Mouse (Mus musculus) hindbrain, embryonic 16.5 days (tissue): ENCODE results near the gene Mmp25. TPM values are rescaled to one million over a fixed set of nuclear protein-coding genes. Genes with fewer than 3 reads are reported as not detected.

Experiments used
- ATAC-seq: fragments of 200-750 bp; cut with Nextera tagmentation; 2 replicates; pipeline ENCODE4 v1.8.0; 2017; ENCODE audit warnings: moderate TSS enrichment, moderate library complexity
- H3K27ac ChIP-seq: fragments of 300-500 bp; sonication (generic); 2 replicates; pipeline ENCODE4 v1.5.1; 2014; ENCODE audit warnings: low read depth, mild to moderate bottlenecking, control low read depth, low read length, moderate library complexity
- H3K27me3 ChIP-seq: fragments of 300-500 bp; sonication (generic); replicated peaks from 2 replicates; pipeline ENCODE4 v1.6.1; 2014; ENCODE audit warnings: low read length; ENCODE audit not compliant: control insufficient read depth, insufficient read depth
- H3K36me3 ChIP-seq: fragments of 300-500 bp; sonication (generic); 2 replicates; pipeline ENCODE4 v1.6.1; 2014; ENCODE audit warnings: mild to moderate bottlenecking, low read length, moderate library complexity, mixed read lengths; ENCODE audit not compliant: control insufficient read depth, insufficient read depth
- H3K4me1 ChIP-seq: fragments of 300-500 bp; sonication (generic); 2 replicates; pipeline ENCODE4 v1.6.1; 2014; ENCODE audit warnings: low read depth, low read length; ENCODE audit not compliant: control insufficient read depth, insufficient read depth
- H3K4me2 ChIP-seq: fragments of 300-500 bp; sonication (generic); 2 replicates; pipeline ENCODE4 v1.6.1; 2014; ENCODE audit warnings: mild to moderate bottlenecking, low read length, control low read depth, moderate library complexity
- H3K4me3 ChIP-seq: fragments of 300-500 bp; sonication (generic); 2 replicates; pipeline ENCODE4 v1.5.1; 2014; ENCODE audit warnings: mild to moderate bottlenecking, low read length, control low read depth, moderate library complexity
- H3K9ac ChIP-seq: fragments of 300-500 bp; sonication (generic); 2 replicates; pipeline ENCODE4 v1.6.1; 2014; ENCODE audit warnings: low read depth, mild to moderate bottlenecking, control low read depth, low read length, moderate library complexity
- H3K9me3 ChIP-seq: fragments of 300-500 bp; sonication (generic); 2 replicates; pipeline ENCODE4 v1.6.1; 2014; ENCODE audit warnings: mild to moderate bottlenecking, low read length, moderate library complexity; ENCODE audit not compliant: control insufficient read depth
- WGBS: fragments of 180-500 bp; shearing (Covaris S2); extraction: QIAGEN DNeasy Blood & Tissue Kit; methylation state at CpG from one replicate; pipeline ENCODE4 v1.1.7; 2014; 5-methylcytosine and 5-hydroxymethylcytosine counted together
- polyA plus RNA-seq: library from polyadenylated mRNA; unstranded; fragments of >200 nt; fragmentation: Nextera tagmentation; extraction: Ambion mirVana; gene quantifications from 2 replicates; pipeline ENCODE4 v1.2.1, GENCODE M21; 2015

Gene Mmp25
- polyA plus RNA-seq, 1 experiment from 2014 or later, result 1.5 TPM

GRCm38 (mm10) chr17:23679127-23679835, 34.2 kb upstream of the Mmp25 start, which contains the start of gene Cldn6:
Cldn6 (plus strand) TSS chr17:23679249.
- H3K9ac ChIP-seq, result no peak within 1 kb of the TSS
- H3K4me1 ChIP-seq, result peaks cover 31% of the 10 kb centered on the region
- H3K9me3 ChIP-seq, result no peaks in the 10 kb centered on the region
- H3K4me3 ChIP-seq, result peak within 1 kb of the TSS; percentile 24
- H3K27me3 ChIP-seq, result peaks cover 61% of the 10 kb centered on the region
- no peak for ATAC-seq
- WGBS, result 3% methylated on average over 38 of the region's 38 CpGs
- H3K27ac ChIP-seq, result no peak within 1 kb of the TSS
- peak within 1 kb of the TSS; percentile 45 for H3K4me2 ChIP-seq
- H3K36me3 ChIP-seq, result no peaks in the 10 kb centered on the region

DNA sequence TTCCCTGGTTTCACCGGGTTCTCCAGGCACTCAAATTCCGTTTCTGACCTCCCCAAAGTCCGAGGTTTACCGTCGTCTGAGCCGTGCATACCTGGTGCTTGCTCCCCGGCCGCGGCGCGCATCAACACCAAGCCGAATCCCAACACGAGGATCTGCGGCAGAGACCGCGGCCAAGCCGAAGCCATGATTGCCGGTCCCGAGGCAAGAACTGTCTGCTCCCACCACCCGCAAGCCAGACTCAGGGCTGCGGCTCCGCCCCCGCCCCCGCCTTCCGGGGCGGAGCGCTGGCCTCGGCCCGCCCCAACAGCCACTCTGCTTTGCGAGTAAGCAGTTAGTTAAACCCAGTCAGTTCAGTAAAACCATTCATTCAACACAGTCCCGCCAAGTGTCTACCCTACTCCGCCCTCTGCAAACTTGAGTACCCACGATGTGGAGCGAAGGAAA, 32.2 kb upstream of the Mmp25 start, which contains the start of gene Tnfrsf12a:
Tnfrsf12a (minus strand) TSS at position 233 of the 444 bp plus-strand sequence.
- peaks cover 49% of the 10 kb centered on the region for H3K27me3 ChIP-seq
- peak within 1 kb of the TSS; percentile 48 for H3K4me3 ChIP-seq
- peak within 1 kb of the TSS; percentile 61 for H3K9ac ChIP-seq
- WGBS, result under 1% methylated on average over 34 of the region's 34 CpGs
- peak within 1 kb of the TSS; percentile 88 for H3K4me2 ChIP-seq
- H3K4me1 ChIP-seq, result peaks cover 38% of the 10 kb centered on the region
- H3K9me3 ChIP-seq, result no peaks in the 10 kb centered on the region
- ATAC-seq, result peak; percentile 14; the same call in 1 of the 2 replicates
- H3K36me3 ChIP-seq, result no peaks in the 10 kb centered on the region
- no peak within 1 kb of the TSS for H3K27ac ChIP-seq

- Histone ChIP-seq H3K4me3 (peak overlapping the region; percentile 48), H3K4me1 (peaks cover 38% of the 10 kb centered on the region), H3K27me3 (peaks cover 44% of the 10 kb centered on the region), H3K4me2 (peak overlapping the region; percentile 88), H3K36me3 (no peaks in the 10 kb centered on the region), H3K9me3 (no peaks in the 10 kb centered on the region), H3K9ac (peak overlapping the region; percentile 61), H3K27ac (no peak overlapping the region)
- ATAC-seq, result no peak
- WGBS, result under 1% methylated on average over 35 of the region's 37 CpGs
Observed at GRCm38 (mm10) chr17:23676473-23677031, 31.5 kb upstream of the Mmp25 start.

DNA sequence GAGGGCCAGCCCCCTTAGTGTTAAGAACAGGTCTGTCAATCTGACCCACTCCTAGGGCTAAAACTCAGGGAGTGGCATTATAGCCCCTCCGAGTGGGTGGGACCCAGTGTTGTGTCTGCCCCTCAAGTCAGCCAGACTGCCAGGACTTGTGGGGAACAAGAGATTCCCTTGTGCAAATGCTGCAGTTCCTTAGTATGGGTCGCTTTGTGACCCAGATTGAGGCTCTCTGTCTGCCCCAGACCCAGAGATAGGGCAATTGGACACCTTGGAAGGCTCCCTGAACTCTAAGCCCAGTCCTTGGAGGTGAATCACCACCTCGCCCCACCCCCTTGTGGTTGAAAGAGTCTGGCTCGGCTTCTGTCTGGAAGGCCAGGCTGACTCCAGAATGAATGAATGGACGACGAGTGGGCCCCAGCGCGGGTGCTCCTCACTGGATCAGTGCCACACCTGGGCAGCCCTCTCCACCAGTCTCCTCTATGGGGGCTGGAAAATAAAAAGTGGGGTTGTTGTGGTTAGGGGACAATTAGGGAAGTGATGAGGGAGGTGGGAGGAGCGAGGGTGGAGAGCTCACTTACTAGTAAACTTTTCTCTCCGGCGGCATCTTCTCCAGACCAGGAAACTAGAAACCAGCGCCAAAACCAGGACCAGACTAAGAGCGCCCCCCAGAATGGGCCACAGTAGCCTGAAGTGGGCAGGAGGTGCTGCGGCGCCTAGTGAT, 30.6 kb upstream of the Mmp25 start:
- Histone ChIP-seq H3K27ac (no peak overlapping the region), H3K4me1 (peaks cover 38% of the 10 kb centered on the region), H3K4me2 (peak overlapping the region; percentile 88), H3K27me3 (peaks cover 35% of the 10 kb centered on the region), H3K36me3 (no peaks in the 10 kb centered on the region), H3K9me3 (no peaks in the 10 kb centered on the region), H3K4me3 (peak overlapping the region; percentile 48; the same call in 1 of the 2 replicates), H3K9ac (no peak overlapping the region)
- ATAC-seq, result no peak
- WGBS, result 12% methylated on average over 15 of the region's 15 CpGs

DNA sequence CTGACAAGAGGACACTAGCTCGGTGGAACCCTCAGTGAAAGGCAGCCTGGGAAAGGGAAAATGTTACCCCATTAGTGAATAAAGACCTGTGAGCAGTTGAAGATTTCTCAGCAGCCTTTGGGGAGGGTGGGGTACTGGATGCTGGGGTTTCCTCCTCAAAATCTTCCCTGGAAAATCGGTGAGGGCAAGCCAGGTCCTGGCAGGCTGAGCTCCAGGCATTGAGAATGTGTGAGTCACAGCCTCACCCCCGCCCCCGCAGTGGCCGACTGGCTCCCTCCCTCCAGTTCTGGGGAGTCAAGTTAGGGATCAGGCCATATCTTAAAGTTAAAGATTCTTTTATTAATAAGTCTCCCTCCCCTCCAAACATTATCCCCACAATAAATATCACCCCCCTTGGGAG, 30.1 kb upstream of the Mmp25 start:
- H3K4me2 ChIP-seq, result peak overlapping the region; percentile 84; the same call in 1 of the 2 replicates

GRCm38 (mm10) chr17:23674271-23674952, 29.3 kb upstream of the Mmp25 start:
- no peak; the same call in 1 of the 2 replicates for ATAC-seq

More for the DNA sequence above, 30.1 kb upstream of the Mmp25 start:
- Histone ChIP-seq H3K4me3 (no peak overlapping the region), H3K9ac (no peak overlapping the region; the same call in 1 of the 2 replicates), H3K4me1 (peaks cover 38% of the 10 kb centered on the region), H3K36me3 (no peaks in the 10 kb centered on the region), H3K27ac (no peak overlapping the region), H3K27me3 (peaks cover 29% of the 10 kb centered on the region), H3K9me3 (no peaks in the 10 kb centered on the region)
- 39% methylated on average over 5 of the region's 5 CpGs for WGBS
- no peak for ATAC-seq

DNA sequence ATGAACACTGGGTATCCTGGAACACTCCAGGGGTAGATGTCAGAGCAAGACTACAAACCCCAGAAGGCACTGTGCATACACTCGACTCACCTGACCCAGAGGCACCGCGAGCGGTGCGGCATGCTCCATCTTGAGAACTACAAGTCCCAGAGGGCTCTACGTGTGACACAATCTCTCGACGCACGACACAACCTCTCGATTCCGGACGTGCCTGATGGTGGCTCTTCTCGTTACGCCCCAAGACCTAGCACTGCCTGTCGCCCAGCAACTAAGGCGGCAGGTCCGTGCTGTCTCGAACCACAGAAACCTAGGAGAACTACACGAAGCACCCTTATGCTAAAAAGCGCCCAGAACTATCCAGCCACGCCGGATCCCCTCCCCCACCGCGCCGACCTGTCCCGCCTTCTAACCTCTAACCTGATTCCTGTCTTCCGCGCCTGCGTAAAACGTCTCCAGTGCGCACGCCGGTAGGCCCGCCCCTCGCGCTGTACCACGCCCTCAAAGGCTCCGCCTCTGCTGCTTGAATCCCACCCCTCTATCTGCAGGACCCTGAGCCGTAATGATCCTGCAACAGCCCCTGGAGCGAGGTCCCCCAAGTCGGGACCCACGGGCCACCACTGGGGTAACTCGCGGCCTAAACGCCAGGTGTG, 28.5 kb upstream of the Mmp25 start, which contains the start of the genes Hcfc1r1 and Thoc6:
Hcfc1r1 (plus strand) TSS at position 173 of the 650 bp plus-strand sequence.
Thoc6 (minus strand) TSS at position 459 of the 650 bp plus-strand sequence.
- H3K9me3 ChIP-seq, result no peaks in the 10 kb centered on the region
- 0 out of 2 replicates have a peak, but pooled peaks cover 2% of the 10 kb centered on the region for H3K36me3 ChIP-seq
- H3K4me3 ChIP-seq, result peak within 1 kb of the TSS; percentile 74
- H3K4me1 ChIP-seq, result peaks cover 32% of the 10 kb centered on the region
- WGBS, result 0% methylated on average over 45 of the region's 45 CpGs
- H3K27me3 ChIP-seq, result peaks cover 16% of the 10 kb centered on the region
- peak within 1 kb of the TSS; percentile 85 for H3K27ac ChIP-seq
- ATAC-seq, result peak; percentile 96
- H3K4me2 ChIP-seq, result peak within 1 kb of the TSS; percentile 84
- peak within 1 kb of the TSS; percentile 83 for H3K9ac ChIP-seq

More at GRCm38 (mm10) chr17:23674271-23674952, 29.3 kb upstream of the Mmp25 start:
- Histone ChIP-seq H3K27ac (peak overlapping the region; percentile 85), H3K9me3 (no peaks in the 10 kb centered on the region), H3K9ac (peak overlapping the region; percentile 83), H3K4me3 (peak overlapping the region; percentile 74), H3K4me1 (peaks cover 35% of the 10 kb centered on the region), H3K4me2 (peak overlapping the region; percentile 84), H3K36me3 (0 out of 2 replicates have a peak, but pooled peaks cover 2% of the 10 kb centered on the region), H3K27me3 (peaks cover 23% of the 10 kb centered on the region)
- WGBS, result 42% methylated on average over 9 of the region's 9 CpGs

- Histone ChIP-seq H3K4me3 (peak overlapping the region; percentile 74), H3K4me1 (peaks cover 32% of the 10 kb centered on the region), H3K27ac (no peak overlapping the region), H3K9ac (no peak overlapping the region), H3K4me2 (peak overlapping the region; percentile 84), H3K9me3 (no peaks in the 10 kb centered on the region), H3K27me3 (peaks cover 12% of the 10 kb centered on the region), H3K36me3 (peaks cover 6% of the 10 kb centered on the region)
- WGBS, result 70% methylated on average over 3 of the region's 3 CpGs
- ATAC-seq, result no peak
Observed at GRCm38 (mm10) chr17:23672761-23673160, 27.7 kb upstream of the Mmp25 start.
